Mouse (Mus musculus) midbrain, embryonic 15.5 days (tissue): ENCODE measurements around the gene Ndel1. TPM values are rescaled to one million over a fixed set of nuclear protein-coding genes. Genes with fewer than 3 reads are reported as not detected.

Experiments used
- ATAC-seq: fragments of 200-750 bp; cut with Nextera tagmentation; replicated peaks from 2 replicates; pipeline ENCODE4 v1.8.0; 2017; ENCODE audit warnings: moderate TSS enrichment
- H3K27ac ChIP-seq: fragments of 300-500 bp; sonication (generic); 2 replicates; pipeline ENCODE4 v1.5.1; 2015; ENCODE audit warnings: mild to moderate bottlenecking, inconsistent platforms
- H3K27me3 ChIP-seq: fragments of 300-500 bp; sonication (generic); replicated peaks from 2 replicates; pipeline ENCODE4 v1.6.1; 2015; ENCODE audit warnings: inconsistent platforms
- H3K36me3 ChIP-seq: fragments of 300-500 bp; sonication (generic); replicated peaks from 2 replicates; pipeline ENCODE4 v1.6.1; 2015; ENCODE audit warnings: inconsistent platforms
- H3K4me1 ChIP-seq: fragments of 300-500 bp; sonication (generic); 2 replicates; pipeline ENCODE4 v1.6.1; 2015; ENCODE audit warnings: inconsistent platforms
- H3K4me2 ChIP-seq: fragments of 300-500 bp; sonication (generic); 2 replicates; pipeline ENCODE4 v1.6.1; 2015; ENCODE audit warnings: inconsistent platforms, mild to moderate bottlenecking, moderate library complexity
- H3K4me3 ChIP-seq: fragments of 300-500 bp; sonication (generic); 2 replicates; pipeline ENCODE4 v1.5.1; 2015; ENCODE audit warnings: mild to moderate bottlenecking, inconsistent platforms
- H3K9ac ChIP-seq: fragments of 300-500 bp; sonication (generic); 2 replicates; pipeline ENCODE4 v1.6.1; 2015; ENCODE audit warnings: mild to moderate bottlenecking, inconsistent platforms
- H3K9me3 ChIP-seq: fragments of 300-500 bp; sonication (generic); 2 replicates; pipeline ENCODE4 v1.6.1; 2016; ENCODE audit warnings: inconsistent platforms
- WGBS: fragments of 180-500 bp; shearing (Covaris S2); methylation state at CpG from one replicate; pipeline ENCODE4 v1.1.7; 2015; ENCODE audit warnings: mixed read lengths; 5-methylcytosine and 5-hydroxymethylcytosine counted together
- polyA plus RNA-seq: library from polyadenylated mRNA; unstranded; fragments of >200 nt; fragmentation: Nextera tagmentation; extraction: Ambion mirVana; gene quantifications from 2 replicates; pipeline ENCODE4 v1.2.1, GENCODE M21; 2015

The Ndel1 gene
- polyA plus RNA-seq, 1 experiment from 2014 or later: 108 TPM

DNA sequence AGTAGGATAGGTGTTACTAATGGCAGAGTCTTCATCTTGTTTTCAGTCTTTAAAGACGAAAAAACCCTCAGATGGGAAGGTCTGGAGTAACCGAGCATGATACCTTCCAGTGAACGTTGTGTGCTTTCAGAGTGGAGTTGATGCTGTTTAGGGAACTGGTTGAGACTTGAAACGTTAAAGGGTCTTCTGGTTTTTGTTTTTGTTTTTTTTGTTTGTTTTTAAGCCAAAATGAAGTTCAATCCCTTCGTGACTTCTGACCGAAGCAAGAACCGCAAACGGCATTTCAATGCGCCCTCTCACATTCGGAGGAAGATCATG lies 30.3 kb upstream of the Ndel1 start:
- Histone ChIP-seq H3K4me2 (peak overlapping the region; percentile 64), H3K4me3 (peak overlapping the region; percentile 83), H3K9ac (peak overlapping the region; percentile 98), H3K9me3 (no peaks in the 10 kb centered on the region), H3K36me3 (peaks cover 35% of the 10 kb centered on the region), H3K27me3 (peaks cover 5% of the 10 kb centered on the region; the same call in 1 of the 2 replicates), H3K4me1 (peaks cover 14% of the 10 kb centered on the region), H3K27ac (peak overlapping the region; percentile 88)
- WGBS: under 1% methylated on average over 10 of the region's 10 CpGs
- ATAC-seq: no peak

DNA sequence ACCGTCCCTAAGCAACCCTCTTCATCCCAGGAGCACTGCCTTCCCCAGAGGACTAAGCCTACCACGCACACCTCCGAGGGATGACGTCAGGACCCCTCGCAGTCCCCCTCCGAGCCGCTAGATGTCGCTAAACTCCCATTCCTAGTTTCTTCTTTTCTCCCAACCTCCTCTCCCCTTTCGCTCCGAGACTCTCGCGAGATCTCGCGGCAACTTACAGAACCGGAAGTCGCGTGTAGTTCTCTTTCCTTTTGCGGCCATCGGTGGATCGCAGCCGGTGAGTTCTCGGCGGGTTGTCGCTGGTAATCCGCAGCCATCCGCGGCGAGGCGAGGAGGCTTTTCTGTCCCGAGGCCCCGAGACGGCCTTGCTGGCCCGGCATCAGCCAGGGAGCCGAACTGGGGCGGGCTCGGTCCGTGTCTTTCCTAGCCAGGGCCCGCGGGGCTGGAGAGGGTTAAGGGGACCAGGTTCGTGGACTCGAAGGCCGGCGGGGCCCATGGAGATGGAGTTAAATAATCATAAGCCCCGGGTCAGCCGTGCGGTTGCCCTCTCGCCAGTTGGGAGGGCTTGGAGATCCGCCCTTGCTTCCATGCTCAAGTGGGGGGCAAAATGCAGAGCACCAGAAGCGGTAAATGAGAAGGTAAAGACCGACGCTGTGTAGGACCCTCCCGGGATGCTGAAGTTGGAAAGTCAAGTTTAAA lies 29.8 kb upstream of the Ndel1 start, which contains the start of gene Rpl26:
Gene Rpl26, plus strand, starts transcription at position 233 of the 696 bp plus-strand sequence.
- Histone ChIP-seq H3K27me3 (peaks cover 5% of the 10 kb centered on the region; the same call in 1 of the 2 replicates), H3K4me1 (peaks cover 14% of the 10 kb centered on the region), H3K9ac (peak within 1 kb of the TSS; percentile 98), H3K9me3 (no peaks in the 10 kb centered on the region), H3K4me3 (peak within 1 kb of the TSS; percentile 83), H3K36me3 (peaks cover 31% of the 10 kb centered on the region), H3K4me2 (peak within 1 kb of the TSS; percentile 64), H3K27ac (peak within 1 kb of the TSS; percentile 88)
- 1% methylated on average over 52 of the region's 52 CpGs for WGBS
- peak; percentile 92 for ATAC-seq

DNA sequence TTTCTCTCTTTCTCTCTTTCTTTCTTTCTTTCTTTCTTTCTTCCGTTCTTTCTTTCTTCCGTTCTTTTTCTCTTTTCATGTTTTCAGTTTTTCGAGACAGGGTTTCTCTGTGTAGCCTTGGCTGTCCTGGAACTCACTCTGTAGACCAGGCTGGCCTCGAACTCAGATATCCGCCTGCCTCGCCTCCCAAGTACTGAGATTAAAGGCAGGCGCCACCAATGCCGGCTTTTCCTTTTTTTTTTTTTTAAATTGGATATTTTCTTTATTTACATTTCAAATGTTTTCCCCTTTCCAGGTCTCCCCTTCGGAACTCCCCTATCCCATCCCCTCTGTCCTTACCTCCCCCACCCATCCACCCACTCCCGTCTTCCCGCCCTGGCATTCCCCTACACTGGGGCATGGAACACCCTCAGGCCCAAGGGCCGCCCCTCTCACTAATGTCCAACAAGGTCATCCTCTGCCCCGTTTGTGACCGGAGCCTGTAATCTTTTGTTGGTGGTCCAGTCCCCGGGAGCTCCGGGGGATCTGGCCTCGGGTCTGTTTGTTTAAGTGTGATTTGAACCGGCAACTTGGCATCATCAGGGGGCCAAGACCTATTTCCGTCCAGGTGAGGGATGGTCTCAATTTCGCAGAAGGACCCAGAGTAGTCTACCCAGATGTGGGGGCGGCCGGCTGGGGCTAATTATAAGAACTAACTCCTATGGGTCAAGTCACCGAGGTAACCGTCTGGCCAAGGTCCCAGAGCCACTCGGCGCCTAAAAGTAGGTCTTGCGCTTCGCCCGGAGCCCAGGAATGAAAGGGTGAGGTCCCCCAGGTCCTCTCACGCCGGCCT lies 29.1 kb upstream of the Ndel1 start:
- peak overlapping the region; percentile 83 for H3K4me3 ChIP-seq
- H3K4me1 ChIP-seq: peaks cover 14% of the 10 kb centered on the region
- H3K27ac ChIP-seq: no peak overlapping the region
- peak overlapping the region; percentile 32 for H3K9ac ChIP-seq
- WGBS: 29% methylated on average over 31 of the region's 31 CpGs
- peak; percentile 59 for ATAC-seq
- no peaks in the 10 kb centered on the region for H3K9me3 ChIP-seq
- peak overlapping the region; percentile 53 for H3K4me2 ChIP-seq
- peaks cover 23% of the 10 kb centered on the region for H3K36me3 ChIP-seq
- H3K27me3 ChIP-seq: peaks cover 5% of the 10 kb centered on the region; the same call in 1 of the 2 replicates

GRCm38 (mm10) chr11:68899815-68900214 lies 28.2 kb upstream of the Ndel1 start:
- no peak for ATAC-seq
- WGBS: 87% methylated on average over 8 of the region's 8 CpGs

DNA sequence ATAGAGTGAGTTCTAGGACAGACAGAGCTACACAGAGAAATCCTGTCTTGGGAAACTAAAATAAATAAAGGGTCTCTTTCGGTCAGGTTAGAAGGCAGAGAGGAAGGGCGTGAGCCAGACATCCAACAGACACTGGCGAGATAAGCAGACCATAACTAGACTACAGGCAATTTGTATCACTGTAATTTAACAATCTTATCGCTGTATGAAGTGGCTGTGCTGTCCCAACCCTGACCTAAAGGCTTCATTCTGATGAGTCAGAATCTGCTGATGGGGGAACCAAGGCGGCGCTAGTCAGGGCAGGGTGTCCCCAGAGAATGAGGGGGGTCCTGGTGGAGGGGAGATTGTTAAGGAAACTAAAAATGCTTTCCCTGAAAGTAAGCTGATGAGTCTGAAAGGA lies 27.1 kb upstream of the Ndel1 start:
- Histone ChIP-seq H3K27me3 (peaks cover 5% of the 10 kb centered on the region; the same call in 1 of the 2 replicates), H3K27ac (no peak overlapping the region), H3K9me3 (no peaks in the 10 kb centered on the region), H3K36me3 (peaks cover 8% of the 10 kb centered on the region), H3K4me2 (no peak overlapping the region), H3K4me1 (peaks cover 14% of the 10 kb centered on the region), H3K4me3 (no peak overlapping the region), H3K9ac (no peak overlapping the region)
- ATAC-seq: no peak
- 90% methylated on average over 6 of the region's 6 CpGs for WGBS

More at GRCm38 (mm10) chr11:68899815-68900214, 28.2 kb upstream of the Ndel1 start:
- Histone ChIP-seq H3K4me3 (no peak overlapping the region), H3K9ac (no peak overlapping the region), H3K27me3 (peaks cover 5% of the 10 kb centered on the region; the same call in 1 of the 2 replicates), H3K4me1 (peaks cover 14% of the 10 kb centered on the region), H3K9me3 (no peaks in the 10 kb centered on the region), H3K4me2 (no peak overlapping the region), H3K36me3 (peaks cover 17% of the 10 kb centered on the region), H3K27ac (no peak overlapping the region)

DNA sequence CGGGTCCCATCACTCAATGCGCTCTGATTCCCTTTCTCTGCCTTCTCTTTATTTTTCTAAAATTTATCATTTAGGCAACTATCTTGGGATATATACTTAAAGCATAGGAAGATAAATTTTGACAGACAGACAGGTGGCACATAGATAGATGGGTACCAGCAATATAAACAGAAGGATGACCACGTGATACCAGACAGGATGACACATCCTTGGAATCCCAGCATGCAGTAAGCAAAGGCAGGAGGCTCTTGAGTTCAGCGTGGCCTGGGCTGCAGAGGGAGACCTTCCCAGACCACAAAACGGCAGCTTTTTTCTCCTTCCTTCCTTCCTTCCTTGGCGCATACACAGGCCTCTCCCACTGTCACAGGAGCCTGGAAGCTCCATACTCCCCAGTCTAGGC lies 26.2 kb upstream of the Ndel1 start:
- 67% methylated on average over 6 of the region's 6 CpGs for WGBS
- Histone ChIP-seq H3K9ac (no peak overlapping the region), H3K36me3 (no peaks in the 10 kb centered on the region), H3K4me2 (no peak overlapping the region), H3K9me3 (no peaks in the 10 kb centered on the region), H3K27me3 (peaks cover 5% of the 10 kb centered on the region; the same call in 1 of the 2 replicates), H3K27ac (no peak overlapping the region), H3K4me1 (peaks cover 10% of the 10 kb centered on the region), H3K4me3 (no peak overlapping the region)
- ATAC-seq: no peak

GRCm38 (mm10) chr11:68897120-68897519 lies 25.5 kb upstream of the Ndel1 start:
- no peak overlapping the region for H3K4me3 ChIP-seq
- H3K27ac ChIP-seq: no peak overlapping the region
- no peaks in the 10 kb centered on the region for H3K36me3 ChIP-seq
- H3K4me1 ChIP-seq: peaks cover 4% of the 10 kb centered on the region; the same call in 1 of the 2 replicates
- no peak for ATAC-seq
- H3K27me3 ChIP-seq: peaks cover 5% of the 10 kb centered on the region; the same call in 1 of the 2 replicates
- H3K9ac ChIP-seq: no peak overlapping the region
- no peak overlapping the region for H3K4me2 ChIP-seq
- 43% methylated on average over 4 of the region's 4 CpGs for WGBS
- no peaks in the 10 kb centered on the region for H3K9me3 ChIP-seq

DNA sequence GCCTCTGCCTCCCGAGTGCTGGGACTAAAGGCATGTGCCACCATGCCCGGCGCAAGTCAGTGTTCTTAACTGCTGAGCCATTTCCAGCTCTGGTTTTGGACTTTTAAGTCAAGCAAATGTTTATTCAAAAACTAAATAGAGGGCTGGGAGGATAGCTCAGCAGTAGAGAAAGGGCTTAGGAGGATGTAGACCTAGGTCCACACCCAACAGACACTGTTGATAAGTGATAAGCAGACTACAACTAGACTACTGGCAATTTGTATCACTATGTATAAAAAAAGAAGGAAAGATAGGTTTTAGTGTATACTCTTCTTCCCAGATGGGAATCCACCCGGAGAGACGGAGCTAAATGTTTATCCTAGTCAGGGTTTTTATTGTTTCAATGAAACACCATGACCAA lies 24.6 kb upstream of the Ndel1 start:
- no peak for ATAC-seq
- H3K4me1 ChIP-seq: peaks cover 4% of the 10 kb centered on the region; the same call in 1 of the 2 replicates
- H3K27me3 ChIP-seq: peaks cover 5% of the 10 kb centered on the region; the same call in 1 of the 2 replicates
- 90% methylated on average over 5 of the region's 5 CpGs for WGBS
- no peak overlapping the region for H3K4me3 ChIP-seq
- H3K36me3 ChIP-seq: no peaks in the 10 kb centered on the region
- no peaks in the 10 kb centered on the region for H3K9me3 ChIP-seq
- no peak overlapping the region for H3K9ac ChIP-seq
- H3K27ac ChIP-seq: no peak overlapping the region
- H3K4me2 ChIP-seq: no peak overlapping the region

GRCm38 (mm10) chr11:68893911-68894464 lies 22.3 kb upstream of the Ndel1 start:
- no peak for ATAC-seq
- H3K36me3 ChIP-seq: no peaks in the 10 kb centered on the region
- no peak overlapping the region for H3K4me2 ChIP-seq
- H3K9ac ChIP-seq: no peak overlapping the region
- WGBS: 79% methylated on average over 12 of the region's 12 CpGs
- no peaks in the 10 kb centered on the region for H3K9me3 ChIP-seq
- no peak overlapping the region for H3K4me3 ChIP-seq
- H3K27ac ChIP-seq: no peak overlapping the region
- H3K27me3 ChIP-seq: peaks cover 5% of the 10 kb centered on the region; the same call in 1 of the 2 replicates
- no peaks in the 10 kb centered on the region for H3K4me1 ChIP-seq

- H3K4me1 ChIP-seq: no peaks in the 10 kb centered on the region
- no peak for ATAC-seq
- no peak overlapping the region for H3K9ac ChIP-seq
- no peak overlapping the region for H3K4me2 ChIP-seq
- no peaks in the 10 kb centered on the region for H3K9me3 ChIP-seq
- WGBS: 86% methylated on average over 15 of the region's 15 CpGs
- H3K4me3 ChIP-seq: no peak overlapping the region
- H3K27ac ChIP-seq: no peak overlapping the region
- no peaks in the 10 kb centered on the region for H3K27me3 ChIP-seq
- no peaks in the 10 kb centered on the region for H3K36me3 ChIP-seq
Measured at GRCm38 (mm10) chr11:68892233-68892832, 20.7 kb upstream of the Ndel1 start.

DNA sequence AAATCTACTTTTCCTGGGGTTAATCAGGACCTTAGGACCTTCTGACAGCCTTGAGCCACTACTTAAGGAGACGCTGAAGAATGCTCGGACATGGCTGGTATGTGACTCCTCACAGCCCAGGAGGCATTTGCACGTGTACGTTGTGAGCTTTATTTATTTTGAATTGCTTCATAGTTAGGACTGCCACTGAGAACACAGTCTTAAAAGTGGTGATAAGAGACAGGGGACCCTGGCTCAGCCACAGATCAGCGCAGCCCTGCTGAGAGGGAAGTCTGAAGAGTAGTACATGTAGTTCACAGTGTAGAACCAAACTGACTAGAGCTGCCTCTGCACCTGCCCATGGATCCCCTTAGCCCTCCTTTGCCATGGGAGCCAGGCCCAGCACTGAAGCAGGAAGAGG lies 20.2 kb upstream of the Ndel1 start:
- no peak for ATAC-seq
- WGBS: 87% methylated on average over 5 of the region's 5 CpGs
- no peak overlapping the region for H3K4me3 ChIP-seq
- H3K36me3 ChIP-seq: no peaks in the 10 kb centered on the region
- no peaks in the 10 kb centered on the region for H3K4me1 ChIP-seq
- H3K27me3 ChIP-seq: no peaks in the 10 kb centered on the region
- H3K9me3 ChIP-seq: no peaks in the 10 kb centered on the region
- no peak overlapping the region for H3K27ac ChIP-seq
- no peak overlapping the region for H3K9ac ChIP-seq
- H3K4me2 ChIP-seq: no peak overlapping the region

DNA sequence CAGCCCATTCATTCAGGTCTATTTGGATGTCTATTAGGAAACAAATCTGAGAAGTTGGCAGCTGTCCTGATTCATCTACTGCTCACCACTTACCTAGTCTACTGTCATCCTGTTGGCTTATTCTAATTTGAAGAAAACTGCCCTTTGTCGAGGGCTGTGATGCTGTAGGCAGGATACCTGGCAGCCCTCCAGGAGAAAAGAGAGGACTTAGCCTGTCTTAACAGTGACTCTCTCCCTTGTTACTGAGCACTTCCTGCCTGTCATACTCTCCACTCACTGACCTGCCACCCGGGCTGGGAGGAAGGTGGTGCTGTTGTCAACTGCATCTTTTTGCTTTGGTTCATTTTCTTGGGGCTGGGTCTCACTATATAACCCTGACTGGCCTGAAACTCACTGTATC lies 19.0 kb upstream of the Ndel1 start:
- no peaks in the 10 kb centered on the region for H3K4me1 ChIP-seq
- no peak overlapping the region for H3K4me2 ChIP-seq

More for the DNA sequence above, 19.0 kb upstream of the Ndel1 start:
- 53% methylated on average over 2 of the region's 2 CpGs for WGBS
- Histone ChIP-seq H3K4me3 (no peak overlapping the region), H3K27ac (no peak overlapping the region), H3K36me3 (no peaks in the 10 kb centered on the region), H3K27me3 (no peaks in the 10 kb centered on the region), H3K9ac (no peak overlapping the region), H3K9me3 (no peaks in the 10 kb centered on the region)
- no peak for ATAC-seq
